ENCODE assay signal across 14 mouse cellular contexts in genomic region chr6:50520139-50520538, GRCm38 (mm10).
"Had no signal": no experiment of that assay in that cellular context is flagged by ENCODE, and none has a peak within 500 bp of the region (broad histone marks: within the 10 kb centered on the region; RNA-seq: fewer than 3 reads in every experiment).

No protein-coding gene starts in this region.

- DNase-seq: kidney, postnatal 36 days; left cerebral cortex, postnatal 4 days; liver, embryonic 13.5 days; lung, adult 2 months; lung, postnatal 14 days; lung, postnatal 4 days; midbrain, embryonic 14.5 days; thymus, adult 2 months; thymus, postnatal 25 days had no signal

- ATAC-seq: inflammation-experienced regulatory T-cells, adult 6 months had no signal

- H3K9ac ChIP-seq: limb, embryonic 12.5 days; limb, embryonic 15.5 days; liver, embryonic 13.5 days had no signal

- H3K4me2 ChIP-seq: limb, embryonic 12.5 days; limb, embryonic 15.5 days; liver, embryonic 13.5 days; midbrain, embryonic 11.5 days had no signal

- H3K27ac ChIP-seq: kidney, postnatal 0 days; limb, embryonic 12.5 days; limb, embryonic 15.5 days; liver, embryonic 13.5 days had no signal

- H3K4me3 ChIP-seq: limb, embryonic 12.5 days; limb, embryonic 15.5 days; liver, embryonic 13.5 days had no signal

- H3K36me3 ChIP-seq: limb, embryonic 12.5 days; limb, embryonic 15.5 days; liver, embryonic 13.5 days had no signal

- H3K4me1 ChIP-seq: limb, embryonic 15.5 days; liver, embryonic 13.5 days had no signal

- H3K9me3 ChIP-seq: limb, embryonic 12.5 days; limb, embryonic 15.5 days; liver, embryonic 13.5 days had no signal

- H3K27me3 ChIP-seq: limb, embryonic 12.5 days; limb, embryonic 15.5 days; liver, embryonic 13.5 days had no signal
